ENCODE assay signal across 19 mouse cellular contexts in genomic region chr12:51111811-51112210, GRCm38 (mm10).
A peak's percentile ranks its signal among the peaks of the same experiment; 100 is the strongest.
DNase-seq lines count a peak whose midpoint lies in the region; ATAC-seq and TF ChIP-seq lines count a peak whose summit lies in the region.
"Had no signal": no experiment of that assay in that cellular context is flagged by ENCODE, and none has a peak within 500 bp of the region (broad histone marks: within the 10 kb centered on the region; RNA-seq: fewer than 3 reads in every experiment).

No protein-coding gene starts in this region.

- H3K27me3 ChIP-seq in embryonic facial prominence, embryonic 13.5 days: no peaks in the 10 kb centered on the region
- H3K27me3 ChIP-seq in embryonic facial prominence, embryonic 10.5 days (replicated peaks; ENCODE audit: low read depth, poor library complexity, severe bottlenecking): no peaks in the 10 kb centered on the region
- H3K27me3 ChIP-seq in heart, postnatal 0 days (ENCODE audit: control insufficient read depth, insufficient read depth, low read length): no peaks in the 10 kb centered on the region
- H3K27me3 ChIP-seq in heart, embryonic 10.5 days (ENCODE audit: insufficient read depth, poor library complexity, severe bottlenecking): no peaks in the 10 kb centered on the region
- no peaks in the 10 kb centered on the region for H3K27me3 ChIP-seq in lung, embryonic 14.5 days (ENCODE audit: insufficient read depth, low read length)
- H3K27me3 ChIP-seq: liver, embryonic 12.5 days; midbrain, embryonic 12.5 days had no signal

- H3K4me3 ChIP-seq in embryonic facial prominence, embryonic 13.5 days: no peak overlapping the region
- no peak overlapping the region for H3K4me3 ChIP-seq in embryonic facial prominence, embryonic 10.5 days
- no peak overlapping the region for H3K4me3 ChIP-seq in heart, postnatal 0 days (ENCODE audit: low read depth, low read length)
- no peak overlapping the region for H3K4me3 ChIP-seq in heart, embryonic 10.5 days
- no peak overlapping the region for H3K4me3 ChIP-seq in lung, embryonic 14.5 days (ENCODE audit: low read depth, low read length)
- H3K4me3 ChIP-seq: layer of hippocampus, adult 2 months; limb, embryonic 10.5 days; liver, embryonic 12.5 days; midbrain, embryonic 12.5 days had no signal

- no peaks in the 10 kb centered on the region for H3K9me3 ChIP-seq in embryonic facial prominence, embryonic 13.5 days
- no peaks in the 10 kb centered on the region for H3K9me3 ChIP-seq in embryonic facial prominence, embryonic 10.5 days
- no peaks in the 10 kb centered on the region for H3K9me3 ChIP-seq in heart, postnatal 0 days (replicated peaks; ENCODE audit: control insufficient read depth, low read length)
- no peaks in the 10 kb centered on the region for H3K9me3 ChIP-seq in heart, embryonic 10.5 days
- no peaks in the 10 kb centered on the region for H3K9me3 ChIP-seq in lung, embryonic 14.5 days (ENCODE audit: low read depth, low read length)
- H3K9me3 ChIP-seq: limb, embryonic 10.5 days; liver, embryonic 12.5 days; midbrain, embryonic 12.5 days had no signal

- H3K4me2 ChIP-seq in embryonic facial prominence, embryonic 13.5 days: no peak overlapping the region
- no peak overlapping the region for H3K4me2 ChIP-seq in heart, postnatal 0 days (ENCODE audit: low read depth, low read length)
- H3K4me2 ChIP-seq in lung, embryonic 14.5 days: no peak overlapping the region
- H3K4me2 ChIP-seq: liver, embryonic 12.5 days; midbrain, embryonic 12.5 days had no signal

- H3K36me3 ChIP-seq in embryonic facial prominence, embryonic 13.5 days: no peaks in the 10 kb centered on the region
- H3K36me3 ChIP-seq in embryonic facial prominence, embryonic 10.5 days (replicated peaks): no peaks in the 10 kb centered on the region
- H3K36me3 ChIP-seq in heart, postnatal 0 days (replicated peaks; ENCODE audit: control insufficient read depth, insufficient read depth, low read length): no peaks in the 10 kb centered on the region
- no peaks in the 10 kb centered on the region for H3K36me3 ChIP-seq in heart, embryonic 10.5 days
- H3K36me3 ChIP-seq in lung, embryonic 14.5 days (ENCODE audit: insufficient read depth): no peaks in the 10 kb centered on the region
- H3K36me3 ChIP-seq: limb, embryonic 10.5 days; liver, embryonic 12.5 days; midbrain, embryonic 12.5 days had no signal

- no peak overlapping the region for H3K27ac ChIP-seq in embryonic facial prominence, embryonic 13.5 days
- no peak overlapping the region for H3K27ac ChIP-seq in embryonic facial prominence, embryonic 10.5 days (replicated peaks)
- peak overlapping the region; percentile 30 for H3K27ac ChIP-seq in heart, postnatal 0 days (ENCODE audit: low read depth)
- H3K27ac ChIP-seq in heart, embryonic 10.5 days: no peak overlapping the region
- H3K27ac ChIP-seq in lung, embryonic 14.5 days (ENCODE audit: low read depth): no peak overlapping the region
- H3K27ac ChIP-seq: hindbrain, postnatal 0 days; layer of hippocampus, adult 2 months; limb, embryonic 10.5 days; liver, embryonic 12.5 days; midbrain, embryonic 12.5 days had no signal

- TF ChIP-seq EP300 in heart, postnatal 0 days (IDR thresholded peaks at IDR 0.05; ENCODE audit: low read depth): no peak

- TF ChIP-seq CTCF in heart, postnatal 0 days (IDR thresholded peaks at IDR 0.05; ENCODE audit: low read depth): no peak
- TF ChIP-seq CTCF in lung, embryonic 14.5 days (IDR thresholded peaks at IDR 0.05; ENCODE audit: low read depth): no peak

- H3K4me1 ChIP-seq in embryonic facial prominence, embryonic 13.5 days: peaks cover 3% of the 10 kb centered on the region; the same call in 1 of the 2 replicates
- H3K4me1 ChIP-seq in embryonic facial prominence, embryonic 10.5 days: no peaks in the 10 kb centered on the region
- H3K4me1 ChIP-seq in heart, postnatal 0 days (ENCODE audit: control insufficient read depth, insufficient read depth): peaks cover 6% of the 10 kb centered on the region
- peaks cover 2% of the 10 kb centered on the region; the same call in 1 of the 2 replicates for H3K4me1 ChIP-seq in heart, embryonic 10.5 days
- H3K4me1 ChIP-seq in lung, embryonic 14.5 days (ENCODE audit: insufficient read depth): no peaks in the 10 kb centered on the region
- H3K4me1 ChIP-seq: limb, embryonic 10.5 days; liver, embryonic 12.5 days; midbrain, embryonic 12.5 days had no signal

- ATAC-seq in embryonic facial prominence, embryonic 13.5 days (ENCODE audit: insufficient number of reproducible peaks, insufficient read depth, low FRiP score, low TSS enrichment, low read depth): peak; percentile 49; the same call in 1 of the 2 replicates
- ATAC-seq in heart, postnatal 0 days (ENCODE audit: insufficient read depth, low read depth): peak; percentile 51; the same call in 1 of the 2 replicates
- ATAC-seq in lung, embryonic 14.5 days (ENCODE audit: insufficient read depth): peak; percentile 79; the same call in 1 of the 2 replicates
- ATAC-seq: hindbrain, postnatal 0 days; liver, embryonic 12.5 days had no signal

- no peak for DNase-seq in embryonic facial prominence, embryonic 10.5 days (ENCODE audit: low spot score)
- peak; percentile 25 for DNase-seq in heart, postnatal 0 days (ENCODE audit: low spot score)
- no peak for DNase-seq in heart, embryonic 10.5 days (ENCODE audit: low spot score)
- DNase-seq in lung, embryonic 14.5 days: peak; percentile 77
- no peak for DNase-seq in lung, postnatal 10 days
- peak; percentile 9 for DNase-seq in kidney, postnatal 10 days
- DNase-seq in spleen, adult 12 weeks (ENCODE audit: low spot score): no peak
- DNase-seq: adrenal gland, postnatal 10 days; cerebellum, adult 8-10 months; gastrocnemius, postnatal 14 days; lung, postnatal 36 days; right cerebral cortex, postnatal 25 days; thymus, adult 2 months had no signal

- 51% methylated on average over 4 of the region's 4 CpGs for WGBS in embryonic facial prominence, embryonic 13.5 days
- 56% methylated on average over 4 of the region's 4 CpGs for WGBS in embryonic facial prominence, embryonic 10.5 days
- 16% methylated on average over 4 of the region's 4 CpGs for WGBS in heart, postnatal 0 days
- WGBS in heart, embryonic 10.5 days: 53% methylated on average over 4 of the region's 4 CpGs
- 24% methylated on average over 4 of the region's 4 CpGs for WGBS in lung, embryonic 14.5 days

- H3K9ac ChIP-seq in embryonic facial prominence, embryonic 13.5 days: no peak overlapping the region
- H3K9ac ChIP-seq in heart, postnatal 0 days (replicated peaks; ENCODE audit: low read depth, low read length): no peak overlapping the region
- no peak overlapping the region for H3K9ac ChIP-seq in lung, embryonic 14.5 days
- H3K9ac ChIP-seq: liver, embryonic 12.5 days; midbrain, embryonic 12.5 days had no signal

Comparison
In these comparisons a context has a peak if more than half of its experiments do, and no peak if none do; other contexts are left out.
1. DNase-seq: peak in heart, postnatal 0 days (single experiment), lung, embryonic 14.5 days (single experiment) and kidney, postnatal 10 days (single experiment); none in embryonic facial prominence, embryonic 10.5 days (single experiment), heart, embryonic 10.5 days (single experiment), lung, postnatal 10 days (single experiment) and spleen, adult 12 weeks (single experiment).
2. Peak in every context shown above with its lines, with median percentiles within 50 percentile points of each other: ATAC-seq.